Mouse (Mus musculus) heart, adult 11 months (tissue): ENCODE measurements at regions not wholly inside any gene's neighbourhood (a gene's known extent, or its start where the extent isn't known, plus 50 kb on each side); places are given as distances from the start of the nearest gene placed in this dataset.

ENCODE experiments used
- DNase-seq: peaks from one replicate; pipeline ENCODE4 v3.0.0; 2022

DNA sequence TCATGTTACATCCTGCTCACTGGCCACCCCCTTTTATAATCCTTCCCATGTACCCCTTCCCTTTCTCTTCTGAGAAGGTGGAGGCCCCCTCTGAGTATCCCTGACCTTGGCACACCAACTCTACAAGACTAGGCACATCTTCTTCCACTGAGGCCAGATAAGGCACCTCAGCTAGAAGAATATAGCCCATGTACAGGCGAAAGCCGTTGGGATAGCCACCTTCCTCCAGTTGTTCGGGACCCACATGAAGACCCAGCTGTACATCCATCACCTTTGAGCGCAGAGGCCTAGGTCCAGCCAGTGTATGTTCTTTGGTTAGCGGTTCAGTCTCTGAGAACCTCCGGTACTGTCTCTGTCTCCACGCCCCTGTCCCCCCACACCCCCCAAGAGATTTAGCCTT, 189.9 kb downstream of the Spry2 start:
- peak; percentile 83 for DNase-seq

DNA sequence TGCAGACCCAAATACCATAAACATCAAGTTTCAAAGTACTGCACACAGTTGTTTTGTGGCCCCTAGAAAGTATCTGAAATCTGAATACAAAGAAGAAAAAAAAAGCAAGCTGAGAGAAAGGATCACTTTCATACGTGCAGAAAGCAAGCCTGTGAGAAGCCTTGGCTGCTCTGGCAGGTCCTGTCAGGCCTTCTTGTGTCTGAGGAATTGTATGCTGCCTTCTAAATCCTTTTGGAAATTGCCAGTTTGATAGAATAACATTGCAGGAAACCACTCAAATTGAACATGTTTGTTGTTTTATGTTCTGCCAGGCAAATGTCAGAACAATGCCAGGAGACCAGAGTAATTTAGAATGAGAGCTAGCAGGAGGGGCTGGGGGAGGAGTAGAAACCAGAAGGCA, 198.0 kb downstream of the Spry2 start:
- peak; percentile 12 for DNase-seq

DNA sequence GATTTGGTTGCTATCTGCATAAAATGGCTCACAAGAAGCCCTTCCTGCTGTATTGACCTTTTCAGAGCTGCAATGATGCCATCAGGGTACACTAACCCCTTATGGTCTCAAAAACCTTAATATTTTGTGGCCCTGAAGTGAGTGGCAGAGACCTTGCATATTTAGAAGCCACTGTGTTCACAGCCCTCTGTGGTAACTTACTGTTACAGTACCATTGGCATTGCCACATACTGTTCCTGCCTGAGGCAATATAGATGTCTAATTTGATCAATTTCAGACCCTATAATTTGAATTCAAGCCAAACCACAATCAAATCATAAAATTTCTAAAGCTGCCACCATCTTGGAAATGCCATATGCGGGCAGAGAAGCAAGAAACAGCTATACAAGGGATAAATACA, 198.5 kb downstream of the Spry2 start:
- DNase-seq: peak; percentile 60

DNA sequence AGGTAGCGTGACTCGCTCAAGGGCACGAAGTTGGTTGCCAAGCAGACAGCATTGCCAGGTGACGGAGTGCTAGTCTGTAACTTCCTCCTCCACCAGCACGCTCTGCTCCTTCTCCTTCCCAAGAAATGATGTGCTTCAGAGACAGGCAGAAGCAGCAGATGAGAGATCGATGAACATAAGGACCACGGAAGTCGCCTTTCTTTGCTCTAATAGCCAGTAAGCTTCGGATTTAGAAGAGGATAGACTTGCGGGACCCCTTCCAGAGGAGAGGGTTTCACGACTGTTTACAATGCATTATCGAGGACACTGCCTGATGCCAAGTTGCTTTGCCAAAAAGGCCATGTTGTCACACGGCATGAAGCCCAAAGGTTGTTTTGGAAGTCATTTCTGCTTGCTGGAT, 199.2 kb downstream of the Spry2 start:
- peak; percentile 79 for DNase-seq

DNA sequence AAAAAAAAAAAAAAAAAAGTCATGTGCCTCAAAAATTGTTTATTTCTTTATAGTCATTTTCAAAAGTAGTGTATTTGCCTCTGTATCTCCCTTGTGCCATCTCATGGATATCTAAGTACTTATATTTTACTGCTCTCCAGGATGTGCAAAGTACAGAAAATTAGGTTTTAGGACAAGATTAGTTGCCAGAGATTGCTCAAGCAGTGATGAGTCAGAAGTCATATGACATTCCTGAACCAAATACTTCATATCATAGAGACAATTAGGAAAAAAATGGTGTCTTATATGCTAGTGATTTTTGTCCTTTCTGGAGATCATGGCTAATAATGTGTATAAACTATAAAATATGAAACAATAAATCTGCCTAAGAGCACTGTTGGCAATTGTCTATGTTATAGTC, 201.7 kb downstream of the Spry2 start:
- DNase-seq: no peak

DNA sequence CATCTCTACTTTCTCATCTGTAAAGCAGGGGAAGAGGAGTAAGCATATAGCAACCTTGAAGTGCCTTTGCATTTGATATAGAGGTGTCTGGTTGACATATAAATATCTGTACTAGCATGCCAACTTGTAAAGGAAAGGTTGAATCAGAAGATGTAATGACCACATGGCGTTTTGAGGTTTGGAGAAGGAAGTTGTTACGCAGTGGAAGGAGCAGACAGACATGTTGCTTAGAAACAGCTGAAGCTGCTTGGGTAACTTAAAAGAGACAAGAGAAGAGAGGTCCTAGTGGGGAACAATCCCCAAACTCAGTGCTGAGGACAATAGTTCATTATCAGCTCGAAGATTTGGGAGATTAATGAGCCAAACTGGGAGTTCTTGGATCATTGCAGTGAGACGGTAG, 202.9 kb downstream of the Spry2 start:
- no peak for DNase-seq

DNA sequence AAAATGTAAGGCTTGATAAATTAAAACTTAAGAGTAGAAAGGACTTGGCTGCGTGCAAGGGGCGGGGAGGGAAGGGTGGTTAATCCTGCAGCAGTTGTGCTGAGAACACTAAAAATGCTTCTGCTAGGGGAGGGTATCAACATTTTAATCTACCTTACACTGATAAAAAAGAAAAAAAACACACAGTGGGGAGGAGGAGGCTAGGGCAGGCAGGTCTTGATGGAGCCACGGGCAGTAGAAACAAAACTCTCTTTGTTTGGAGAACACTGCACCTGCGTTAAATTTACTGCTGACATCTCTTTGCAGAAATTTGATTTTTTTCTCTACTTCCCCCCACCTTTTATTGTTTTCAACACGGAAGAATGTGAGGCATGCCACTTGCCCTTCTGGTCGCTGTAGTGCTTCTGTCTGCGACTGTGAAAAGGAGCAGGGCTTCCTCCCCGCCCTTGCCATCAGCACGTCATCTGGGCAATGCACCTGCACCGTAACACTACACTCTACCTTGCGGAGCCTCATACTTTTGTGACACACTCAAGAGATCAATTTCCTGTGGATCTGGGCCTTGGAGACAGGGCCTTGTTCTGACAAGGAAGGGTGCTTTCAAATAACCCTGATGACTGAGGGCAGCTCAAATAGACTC, 211.7 kb downstream of the Spry2 start:
- DNase-seq: peak; percentile 74

DNA sequence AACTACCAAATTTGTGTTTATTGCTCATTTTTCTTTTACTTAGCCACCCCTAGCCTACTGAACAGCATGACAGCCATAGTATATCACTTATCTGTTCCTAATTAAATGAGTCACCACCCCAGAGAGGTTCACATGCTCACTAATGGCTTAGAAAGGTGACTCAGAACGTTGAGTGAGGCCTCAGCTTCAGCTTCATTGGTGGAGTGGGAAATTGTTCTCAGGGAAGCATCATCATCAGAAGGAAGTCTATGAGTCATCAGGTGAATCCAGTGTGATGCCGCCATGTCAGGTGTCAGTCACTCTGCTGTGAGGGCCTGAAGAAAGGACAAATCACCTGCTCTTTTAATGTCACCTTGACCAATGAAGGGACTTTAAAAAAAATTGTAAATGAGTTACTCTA, 212.3 kb downstream of the Spry2 start:
- DNase-seq: no peak

DNA sequence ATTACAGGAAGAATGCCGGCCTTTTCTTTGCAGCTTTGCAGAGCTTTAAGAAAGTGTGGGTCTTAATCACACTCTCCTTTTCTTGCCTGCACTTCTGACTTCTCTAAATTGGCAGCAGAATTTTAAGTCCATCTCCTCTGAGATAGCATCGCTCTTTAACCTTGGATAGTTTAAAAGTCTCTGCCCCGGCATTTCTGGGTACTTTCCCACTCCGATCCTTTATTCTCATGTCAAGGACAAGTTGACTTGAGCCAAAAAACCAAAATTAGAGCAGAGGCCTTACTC, 220.0 kb downstream of the Spry2 start:
- no peak for DNase-seq

DNA sequence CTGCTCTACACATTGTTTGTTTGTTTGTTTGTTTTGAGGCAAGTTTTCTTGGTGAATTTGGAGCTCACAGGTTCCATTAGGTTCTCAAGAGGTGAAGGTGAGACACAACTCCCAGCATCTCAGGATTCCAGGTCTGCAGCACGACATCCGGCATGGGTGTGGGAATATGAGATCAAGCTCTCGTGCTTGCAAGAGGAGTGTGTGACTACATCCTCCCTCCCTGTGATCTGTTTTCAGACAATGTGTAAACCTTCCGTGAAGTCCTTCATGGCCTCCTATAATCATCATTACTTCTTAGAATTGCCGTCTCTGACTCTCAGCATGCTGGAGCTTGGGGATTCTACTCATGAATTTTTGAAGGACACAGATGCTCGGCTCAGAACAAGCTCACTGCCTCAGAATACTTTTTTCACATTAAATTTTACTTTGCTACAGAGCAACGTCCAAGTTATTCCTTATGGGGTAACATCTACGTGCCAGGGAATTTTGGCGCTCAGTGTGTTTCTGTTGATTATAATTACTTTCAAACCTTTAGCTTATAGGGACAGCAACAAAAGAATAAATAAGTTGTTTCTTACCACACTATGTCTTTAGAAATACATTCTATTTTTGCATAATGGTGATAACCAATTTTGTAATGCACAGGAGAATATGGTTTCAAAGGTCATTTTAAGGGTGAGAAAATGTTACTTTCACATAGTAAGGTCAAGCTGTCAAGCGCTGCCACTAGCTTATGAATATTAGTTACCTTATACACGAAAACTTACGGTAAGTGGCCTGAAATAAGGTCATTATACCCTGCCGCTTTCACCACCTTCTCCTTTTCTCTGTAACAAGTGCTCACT, 220.6 kb downstream of the Spry2 start:
- DNase-seq: no peak

DNA sequence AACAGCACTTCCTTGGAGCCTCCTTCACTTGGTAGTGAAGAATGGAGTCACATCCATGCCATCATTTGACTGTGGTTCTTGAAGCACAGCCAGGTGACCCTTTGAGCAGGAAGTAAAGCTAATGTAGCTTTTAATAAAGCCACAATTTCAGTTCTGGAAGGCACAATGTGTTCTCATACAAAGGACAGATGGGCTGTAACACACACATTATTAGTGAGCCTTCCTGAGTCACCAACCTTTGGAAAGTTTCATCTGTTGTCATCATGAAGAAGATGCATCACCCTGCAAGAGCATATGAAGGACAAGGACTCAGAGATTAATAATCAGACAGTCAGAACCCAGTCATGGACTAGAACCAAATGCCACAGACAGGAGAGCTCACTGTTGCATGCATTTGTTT, 221.6 kb downstream of the Spry2 start:
- DNase-seq: no peak

DNA sequence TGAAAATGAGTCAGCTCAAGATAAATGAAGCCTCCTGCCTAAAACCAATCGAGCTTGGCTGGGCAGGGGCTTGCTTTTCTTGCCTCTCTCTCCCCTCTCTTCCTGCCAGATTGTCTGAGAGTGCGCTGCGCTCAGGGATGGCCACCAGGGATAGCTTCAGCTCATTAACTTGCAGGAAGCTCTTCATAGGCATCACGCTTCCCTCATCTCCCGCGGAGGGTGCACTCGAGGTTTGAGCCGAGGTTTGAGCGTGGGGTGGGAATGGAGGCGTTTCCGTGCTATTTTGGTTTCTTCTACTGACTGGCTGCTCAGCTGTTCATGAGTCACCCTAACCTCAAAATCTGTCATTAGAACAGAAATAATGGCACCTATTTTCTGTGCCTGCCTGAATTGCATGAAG, 227.7 kb downstream of the Spry2 start:
- peak; percentile 93 for DNase-seq

DNA sequence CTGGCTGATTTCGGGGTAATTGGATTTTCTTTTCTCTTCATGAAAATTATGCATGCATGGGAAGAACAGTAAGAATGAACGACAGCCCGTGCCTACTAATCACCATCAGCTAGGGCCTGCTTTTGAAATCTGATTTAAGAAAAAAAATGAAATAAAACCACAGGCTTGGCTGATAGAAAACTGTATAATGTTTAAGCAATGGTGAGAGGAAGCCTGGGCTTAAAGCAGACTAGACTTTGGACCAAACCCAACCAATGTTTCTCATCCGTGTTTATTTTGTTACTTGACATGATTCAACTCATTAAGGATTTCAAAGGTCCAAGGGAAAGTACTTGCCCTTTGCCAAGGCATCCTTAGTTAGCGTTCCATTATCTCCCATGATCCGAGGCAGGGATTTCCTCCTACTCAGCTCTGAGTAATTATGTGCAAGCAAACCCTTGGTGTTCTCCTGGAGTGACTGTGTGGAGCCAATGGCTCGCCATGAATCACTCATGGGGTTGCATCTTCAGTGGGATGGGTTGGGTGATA, 231.9 kb downstream of the Spry2 start:
- DNase-seq: no peak

DNA sequence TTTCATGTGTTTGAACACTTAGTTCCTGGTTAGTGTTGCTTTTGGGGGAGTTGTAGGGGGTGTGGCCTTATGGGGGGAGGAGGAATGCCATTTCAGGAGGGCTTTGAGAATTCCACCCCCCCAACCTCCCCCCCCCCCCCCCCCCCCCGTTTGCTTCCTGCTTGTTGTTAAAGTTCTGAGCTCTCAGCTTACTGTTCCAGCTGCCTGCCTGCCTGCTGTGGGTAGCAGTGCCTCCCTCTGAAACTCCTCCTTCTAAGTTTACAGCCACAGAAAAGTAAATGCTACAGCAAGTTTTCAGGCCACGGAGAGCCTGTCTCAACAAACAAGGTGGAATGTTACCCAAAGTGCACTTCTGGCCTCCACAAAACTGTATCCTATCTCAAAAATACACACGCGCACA, 233.1 kb downstream of the Spry2 start:
- no peak for DNase-seq

DNA sequence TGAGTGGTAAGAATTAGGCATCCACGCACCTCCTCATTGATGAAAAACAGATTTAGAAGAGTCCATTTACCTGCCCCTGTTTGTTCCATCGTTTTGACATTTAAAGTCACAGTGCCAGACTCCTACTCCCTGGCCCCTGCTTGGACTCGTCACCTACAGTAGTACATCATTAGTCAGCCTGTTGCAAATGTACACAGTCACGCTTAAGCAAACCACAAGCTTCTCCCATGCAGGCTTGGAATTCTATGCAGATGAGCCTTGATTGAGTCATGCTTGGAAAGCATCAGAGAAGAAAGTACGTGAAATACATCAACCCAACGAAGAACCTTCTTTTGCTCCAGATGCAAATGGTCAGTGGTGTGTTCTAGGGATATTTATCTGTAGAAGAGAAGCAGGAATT, 233.8 kb downstream of the Spry2 start:
- no peak for DNase-seq

DNA sequence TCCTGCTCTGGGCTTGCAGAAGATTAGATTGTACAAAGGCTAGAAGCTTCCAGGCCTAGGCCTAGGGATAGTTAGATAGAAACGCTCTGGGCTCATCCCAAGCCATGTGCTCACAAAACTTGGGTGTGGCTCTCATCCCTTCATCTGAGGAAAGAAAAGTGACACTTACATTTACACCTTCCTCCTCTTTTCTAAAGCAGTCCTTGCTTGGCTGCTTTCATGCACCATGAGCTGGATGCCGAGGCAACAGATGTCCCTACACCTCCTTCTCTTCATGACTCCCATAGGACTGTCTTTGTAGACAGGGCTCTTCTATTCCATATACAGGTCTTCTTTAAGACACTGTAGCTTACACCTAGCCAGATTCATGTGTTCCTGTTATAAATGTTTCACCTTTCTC, 238.3 kb downstream of the Spry2 start:
- DNase-seq: no peak

DNA sequence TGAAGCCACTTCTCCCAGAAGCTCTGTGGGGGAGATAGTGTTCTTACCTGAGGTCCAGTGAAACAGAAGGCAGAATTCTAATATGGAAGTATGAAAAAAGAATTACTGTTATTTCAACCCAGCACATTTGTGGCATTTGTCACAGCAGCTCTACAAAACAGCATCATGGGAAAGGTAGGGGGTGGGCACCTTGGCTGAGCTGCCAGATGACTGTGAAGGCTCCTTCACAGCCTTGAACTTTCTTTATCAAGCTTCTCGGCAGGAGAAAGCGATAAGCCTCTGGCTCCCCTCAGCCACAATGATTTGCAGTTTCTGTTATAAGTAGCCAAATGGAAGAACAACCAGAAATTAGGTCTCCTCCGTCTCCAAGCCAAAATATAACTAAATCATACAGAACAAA, 249.5 kb downstream of the Spry2 start:
- DNase-seq: peak; percentile 1

DNA sequence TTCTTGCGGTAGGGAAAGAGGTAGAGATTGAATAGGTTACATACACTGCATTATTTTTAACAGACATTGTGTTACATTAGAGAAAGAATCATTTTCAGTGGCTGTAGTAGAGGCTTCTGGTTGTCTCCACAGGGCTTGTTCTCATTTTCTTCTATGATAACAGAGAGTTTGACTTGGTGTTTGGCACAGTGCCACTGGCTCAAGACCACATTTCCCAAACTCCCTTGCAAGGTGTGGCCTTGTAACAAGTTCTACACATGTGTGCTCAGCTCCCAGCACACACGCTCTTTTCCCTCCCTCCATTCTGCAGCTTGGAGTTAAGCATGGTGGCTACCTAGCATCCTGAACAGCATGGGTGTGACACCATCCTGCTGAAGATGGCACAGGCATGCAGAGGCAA, 252.2 kb downstream of the Spry2 start:
- DNase-seq: no peak

DNA sequence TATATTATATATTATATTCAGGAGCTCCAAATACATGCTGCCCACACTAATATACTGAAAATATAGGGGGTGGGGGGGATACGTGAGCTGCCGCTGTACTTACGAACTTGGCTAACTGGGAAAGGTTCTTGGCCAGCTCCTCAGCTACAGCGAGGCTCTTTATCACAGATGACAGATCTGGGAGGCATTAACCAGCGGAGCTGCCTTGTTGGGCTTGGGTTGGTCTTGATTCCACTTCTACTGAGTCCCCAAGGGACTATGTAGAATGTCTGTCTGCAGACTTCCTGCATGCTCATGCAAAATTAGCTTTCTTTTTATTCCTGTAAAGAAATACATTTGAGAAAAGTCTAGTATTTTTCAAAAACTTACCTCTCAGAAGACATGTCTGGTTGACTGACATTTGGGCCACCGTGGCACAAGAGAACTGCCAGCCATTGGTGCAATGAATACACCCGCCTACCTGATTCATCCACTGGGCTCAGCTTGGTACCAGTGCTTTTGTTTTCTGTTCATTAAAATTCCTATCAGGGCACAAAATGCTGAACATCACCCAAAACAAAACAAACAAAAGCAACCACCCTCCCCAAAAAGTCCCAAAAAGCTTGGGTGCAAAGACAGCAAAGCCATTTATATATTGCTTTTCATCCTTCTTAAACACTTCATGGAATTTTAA, 253.2 kb downstream of the Spry2 start:
- DNase-seq: no peak

DNA sequence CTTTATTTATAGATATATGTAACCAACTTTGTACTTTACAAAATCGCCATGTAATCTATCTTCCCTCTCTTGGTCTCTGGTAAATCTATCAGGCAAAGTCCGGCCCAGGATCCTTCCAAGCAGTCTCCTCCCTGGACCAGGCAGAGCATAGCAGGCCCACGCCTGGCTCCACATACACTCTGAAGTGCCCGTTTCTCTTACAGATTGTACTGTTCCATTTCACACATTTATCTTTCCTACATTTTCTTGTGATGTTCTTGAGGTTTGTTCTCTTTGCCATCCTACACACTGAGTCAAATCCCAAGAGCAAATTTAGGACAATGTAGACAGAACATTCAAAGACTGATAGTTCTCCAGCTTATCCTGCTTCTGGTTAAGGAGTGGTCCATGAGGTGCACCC, 264.3 kb downstream of the Spry2 start:
- DNase-seq: no peak

DNA sequence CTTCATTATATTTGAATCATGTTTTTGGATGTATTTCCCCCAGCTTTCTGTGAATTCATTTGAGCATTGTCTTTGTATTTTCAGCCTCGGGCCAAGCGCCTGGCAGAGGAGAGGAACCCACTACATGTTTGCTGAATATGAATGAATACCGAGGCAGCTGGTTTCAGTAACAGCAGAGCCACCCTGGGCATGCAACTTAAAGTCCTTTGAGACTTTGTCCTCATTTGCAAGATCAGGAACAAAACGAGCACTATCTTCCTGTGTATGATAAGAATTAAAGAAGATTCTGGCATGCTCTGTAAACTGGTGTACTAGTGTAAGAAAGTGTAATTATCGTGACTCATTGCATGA, 265.0 kb downstream of the Spry2 start:
- DNase-seq: no peak

DNA sequence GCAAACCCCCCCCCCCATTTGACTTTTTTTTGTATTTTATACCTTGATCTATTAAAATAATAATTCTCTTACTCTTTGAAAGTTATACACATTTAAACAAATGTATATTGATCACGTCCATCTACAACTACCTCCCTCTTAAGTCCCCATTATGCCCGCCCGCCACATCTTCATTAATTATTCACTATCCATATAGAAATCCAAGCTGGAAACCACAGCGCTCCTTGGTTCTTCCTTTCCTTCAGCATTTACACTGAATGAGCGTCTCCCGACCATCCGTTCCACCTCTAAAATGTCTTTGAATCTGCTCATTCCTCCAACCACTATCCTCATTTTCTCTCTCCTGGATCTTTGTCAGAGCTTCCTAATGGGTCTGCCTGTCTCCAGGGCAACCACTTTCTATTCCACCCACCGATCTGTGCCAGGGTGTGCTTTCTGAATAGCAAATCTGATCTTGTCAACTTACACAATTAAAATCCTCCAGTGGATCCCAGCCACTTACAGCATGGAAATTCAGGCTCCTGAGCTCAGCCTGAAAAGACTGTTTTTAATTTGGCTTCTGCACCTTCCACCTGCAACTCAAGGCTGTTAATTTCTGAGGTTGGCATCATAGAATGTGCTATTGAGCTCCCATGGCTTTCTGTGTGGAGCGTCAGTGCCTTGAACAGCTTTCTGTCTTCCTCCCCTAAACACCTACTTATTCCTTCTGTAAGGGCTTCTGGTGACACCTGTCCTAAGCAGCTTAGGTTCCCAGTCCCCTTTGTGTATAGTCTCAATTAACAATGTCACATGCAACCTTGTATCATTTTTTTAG, 265.5 kb downstream of the Spry2 start:
- no peak for DNase-seq

DNA sequence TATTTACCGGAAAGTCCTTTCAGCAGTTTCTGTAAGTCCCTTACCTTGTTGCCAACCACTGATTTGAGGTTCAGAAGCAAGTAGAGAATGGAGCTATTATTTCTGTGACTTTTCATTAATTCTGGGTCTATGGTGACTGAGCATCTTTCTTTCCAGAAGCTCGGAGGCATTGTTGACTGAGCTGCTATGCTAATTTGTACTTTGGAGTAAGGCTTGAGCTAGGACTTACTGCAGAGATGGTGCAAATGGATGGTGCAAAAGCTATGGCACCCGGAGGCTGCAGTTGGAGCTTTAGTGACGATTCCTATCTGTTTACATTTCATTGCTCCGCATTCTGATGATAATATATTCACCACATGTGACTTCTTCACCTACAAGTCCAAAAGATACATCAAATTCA, 266.2 kb downstream of the Spry2 start:
- no peak for DNase-seq
